Mouse (Mus musculus): ENCODE measurements around the gene Epb41. TPM values are rescaled to one million over a fixed set of nuclear protein-coding genes. Genes with fewer than 3 reads are reported as not detected.
A peak's percentile ranks its signal among the peaks of the same experiment; 100 is the strongest.

The Epb41 gene
- total RNA-seq, 1 experiment from 2014 or later = 98.1 TPM

DNA sequence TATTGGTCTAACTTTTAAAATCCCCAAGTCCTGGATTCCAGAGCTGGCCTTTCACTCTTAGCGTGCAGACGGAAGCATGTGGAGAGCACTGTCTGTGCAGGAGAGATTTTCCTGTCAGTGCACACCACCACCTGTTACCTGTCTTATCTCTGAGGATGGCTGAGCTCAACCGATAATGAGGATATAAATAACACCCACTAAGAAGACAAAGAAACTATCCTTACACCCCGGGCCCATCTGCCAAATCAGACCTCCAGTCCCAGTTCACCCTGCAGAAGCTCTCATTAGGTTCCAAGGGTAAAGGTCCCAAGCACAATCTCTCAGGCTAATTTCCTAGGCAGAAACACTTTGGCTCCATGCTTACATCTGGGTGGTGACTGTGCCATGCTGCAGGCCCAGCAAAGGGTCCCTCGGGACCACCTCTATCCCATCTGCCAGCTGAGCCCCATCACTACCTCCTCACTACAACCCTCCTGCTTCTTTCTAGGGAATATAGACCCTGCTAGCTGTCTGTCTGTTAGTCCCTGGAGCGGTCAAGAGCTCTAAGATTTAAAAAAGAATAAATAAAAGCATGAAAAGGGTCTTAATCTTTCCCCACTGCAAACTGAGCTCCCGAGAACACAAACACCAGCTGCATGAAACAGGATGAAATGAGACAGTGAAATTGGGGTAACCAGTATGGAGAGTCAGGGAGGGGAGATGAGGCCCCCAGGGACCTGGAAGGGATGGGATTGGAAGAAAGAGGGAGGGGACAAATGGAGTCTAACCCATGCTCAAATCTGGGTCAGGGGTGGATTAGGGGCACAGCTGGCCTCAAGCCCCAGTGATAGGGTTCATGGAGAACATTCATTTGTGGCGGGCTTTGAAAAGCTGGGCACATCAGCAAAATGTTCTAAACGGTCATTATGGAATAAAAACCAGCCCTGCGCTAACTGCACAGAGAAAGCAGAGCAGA, 23.5 kb downstream of the Epb41 start:
- no peak for ATAC-seq (replicated peaks; ENCODE audit: insufficient number of reproducible peaks, low FRiP score, low TSS enrichment, poor library complexity, severe bottlenecking)

DNA sequence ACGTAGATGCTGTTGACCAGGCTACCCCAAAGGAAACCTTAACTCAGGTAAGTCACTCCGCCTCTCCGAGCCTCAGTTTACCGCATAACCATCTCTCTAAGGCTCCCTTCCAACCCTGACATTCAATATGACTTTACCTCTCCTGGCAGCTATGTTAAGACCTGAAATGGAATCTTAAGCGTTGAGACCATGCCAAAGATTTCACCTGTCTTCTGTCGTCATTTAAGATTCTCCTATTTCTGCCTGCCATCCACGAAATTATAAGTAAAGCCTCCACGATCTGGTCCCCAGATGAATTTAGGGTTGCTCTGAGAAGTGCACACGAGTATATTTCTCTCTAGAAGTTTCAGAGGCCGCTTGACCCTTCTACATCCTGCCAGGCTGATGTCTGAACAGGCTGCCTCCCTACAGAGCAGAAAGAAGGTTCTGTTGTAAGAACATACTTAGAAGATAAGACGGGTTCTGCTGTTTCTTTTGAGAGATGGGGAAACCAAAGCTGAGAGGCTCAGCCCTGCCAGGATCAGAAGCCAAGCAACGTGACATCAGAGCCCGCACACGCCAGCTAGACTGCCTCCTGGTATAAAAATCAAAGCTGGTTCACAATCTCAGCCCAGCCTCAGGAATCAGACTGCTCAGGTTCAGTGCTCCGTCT, 25.4 kb downstream of the Epb41 start:
- no peak for ATAC-seq (replicated peaks; ENCODE audit: insufficient number of reproducible peaks, low FRiP score, low TSS enrichment, poor library complexity, severe bottlenecking)

DNA sequence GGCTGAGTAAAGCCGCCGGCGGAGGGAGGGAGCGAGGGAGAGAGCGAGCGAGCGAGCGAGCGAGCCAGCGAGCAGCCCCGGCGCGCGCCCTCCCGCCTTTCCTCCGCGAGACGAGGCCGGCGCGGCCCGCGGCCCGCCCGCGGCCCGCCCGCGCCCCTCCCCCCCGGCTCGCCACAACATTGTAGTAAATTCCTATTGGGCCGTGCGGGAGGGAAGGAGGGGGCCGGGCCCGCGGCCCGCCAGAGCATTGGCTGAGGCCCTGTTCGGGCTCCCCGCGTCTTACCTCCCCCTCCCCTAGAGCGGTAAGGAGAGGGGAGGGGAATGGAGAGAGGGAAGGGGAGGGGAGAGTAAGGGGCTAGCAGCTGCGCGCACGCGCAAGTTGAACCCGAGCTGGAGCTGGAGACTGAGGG, 26.1 kb downstream of the Epb41 start:
- ATAC-seq (replicated peaks; ENCODE audit: insufficient number of reproducible peaks, low FRiP score, low TSS enrichment, poor library complexity, severe bottlenecking) = peak; percentile 94

DNA sequence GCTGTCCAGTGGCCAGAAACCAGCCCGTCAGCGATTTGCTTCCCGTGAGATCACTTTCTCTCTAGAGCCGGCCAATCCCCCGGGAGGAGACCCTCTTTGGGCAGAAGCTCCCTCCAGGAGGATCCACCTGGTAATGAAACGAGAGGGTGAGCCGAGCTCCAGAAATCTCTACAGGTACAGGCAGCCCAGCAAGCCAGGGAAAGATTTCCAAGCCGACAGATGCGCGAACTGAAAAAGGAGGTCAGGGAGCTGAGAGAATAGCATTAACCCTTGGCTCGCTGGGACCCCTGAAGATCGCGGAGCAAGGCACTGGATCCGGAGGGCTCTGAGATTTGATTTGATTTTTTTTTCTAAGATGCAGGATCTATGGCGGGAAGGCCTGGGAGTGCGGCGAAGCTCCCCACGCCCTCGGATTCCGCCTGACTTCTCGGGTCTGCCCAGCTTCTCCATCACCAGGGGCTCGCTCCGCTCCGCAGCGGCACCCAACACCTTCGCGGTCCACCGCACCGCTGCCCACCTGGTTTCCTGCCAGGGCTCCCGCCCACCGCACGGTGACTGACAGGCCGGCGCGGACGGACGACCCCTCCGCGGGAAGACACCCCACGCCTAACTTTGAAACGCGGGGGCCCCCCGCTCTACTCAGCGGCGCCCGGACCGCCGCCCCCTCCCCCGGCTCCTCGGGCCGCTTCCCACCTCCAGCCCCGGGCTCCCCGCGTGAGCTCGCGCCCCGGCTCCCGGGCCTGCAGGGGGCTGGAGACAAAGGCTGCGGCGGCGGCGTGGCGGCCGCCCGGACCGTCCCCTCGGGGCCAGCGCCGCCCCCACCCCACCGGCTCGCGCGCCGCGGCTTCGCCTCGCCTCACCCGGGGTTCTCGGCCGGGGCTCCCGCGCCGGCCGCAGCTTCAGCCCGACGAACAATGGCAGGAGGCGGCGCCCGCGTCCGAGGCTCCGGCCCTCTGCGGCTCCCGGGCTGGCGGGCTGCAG, 26.8 kb downstream of the Epb41 start:
- no peak for ATAC-seq (replicated peaks; ENCODE audit: insufficient number of reproducible peaks, low FRiP score, low TSS enrichment, poor library complexity, severe bottlenecking)

DNA sequence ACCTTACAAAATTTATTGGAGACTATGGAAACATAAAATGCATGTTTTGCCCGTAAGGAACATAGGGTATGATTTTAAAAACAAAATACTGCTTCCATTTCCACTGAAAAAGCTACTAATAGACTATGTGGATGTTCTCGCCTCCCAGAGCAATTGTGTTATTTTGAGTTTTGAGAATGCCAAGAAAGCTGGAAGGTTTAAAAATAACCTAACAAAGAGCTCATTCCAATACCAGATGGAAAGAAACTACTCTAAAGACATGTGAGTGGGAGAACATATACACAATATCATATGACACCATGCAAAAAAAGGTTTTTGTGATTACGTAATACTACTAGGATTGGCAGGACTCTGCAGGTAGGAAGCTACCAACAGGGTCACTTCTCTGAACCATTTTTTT, 31.4 kb downstream of the Epb41 start:
- no peak for ATAC-seq (replicated peaks; ENCODE audit: insufficient number of reproducible peaks, low FRiP score, low TSS enrichment, poor library complexity, severe bottlenecking)

DNA sequence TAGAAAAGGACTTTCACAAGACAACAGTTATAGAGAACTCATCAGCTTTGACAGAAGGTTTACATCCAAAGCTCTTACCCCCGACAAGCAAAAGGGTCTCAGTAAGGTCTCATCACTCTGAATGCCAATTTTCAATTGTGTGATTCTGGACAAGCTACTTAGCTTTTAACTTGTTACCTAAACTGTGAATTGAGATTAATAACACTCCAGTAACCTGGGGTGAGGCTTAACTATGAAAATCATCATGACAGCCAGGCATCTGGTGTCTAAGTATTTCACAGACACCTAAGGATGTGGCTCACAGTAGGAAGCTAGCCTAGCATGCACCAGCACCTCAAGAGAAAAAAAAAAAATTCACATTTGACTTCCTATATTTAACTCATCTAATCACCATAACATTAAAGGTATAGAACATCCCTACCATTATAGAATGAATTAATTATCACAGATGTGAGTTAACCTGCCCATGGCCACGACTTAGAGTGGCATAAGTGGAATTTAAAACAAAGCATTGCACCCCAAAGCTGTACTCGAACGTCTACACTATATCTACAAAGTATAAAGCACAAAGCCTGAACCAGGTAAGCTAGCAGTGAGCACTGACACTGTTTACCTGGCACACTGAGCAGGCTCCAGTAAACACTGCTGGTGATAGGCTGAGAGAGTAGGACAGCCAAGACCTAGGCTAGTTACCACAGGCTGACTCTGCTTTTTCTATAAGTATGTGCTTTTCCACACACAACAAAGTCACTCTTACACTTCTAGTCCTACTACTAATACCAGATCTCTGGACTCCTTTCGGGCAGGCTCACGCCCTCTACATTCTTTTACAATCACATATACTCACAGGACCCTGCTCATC, 33.4 kb downstream of the Epb41 start:
- ATAC-seq (replicated peaks; ENCODE audit: insufficient number of reproducible peaks, low FRiP score, low TSS enrichment, poor library complexity, severe bottlenecking) = no peak

DNA sequence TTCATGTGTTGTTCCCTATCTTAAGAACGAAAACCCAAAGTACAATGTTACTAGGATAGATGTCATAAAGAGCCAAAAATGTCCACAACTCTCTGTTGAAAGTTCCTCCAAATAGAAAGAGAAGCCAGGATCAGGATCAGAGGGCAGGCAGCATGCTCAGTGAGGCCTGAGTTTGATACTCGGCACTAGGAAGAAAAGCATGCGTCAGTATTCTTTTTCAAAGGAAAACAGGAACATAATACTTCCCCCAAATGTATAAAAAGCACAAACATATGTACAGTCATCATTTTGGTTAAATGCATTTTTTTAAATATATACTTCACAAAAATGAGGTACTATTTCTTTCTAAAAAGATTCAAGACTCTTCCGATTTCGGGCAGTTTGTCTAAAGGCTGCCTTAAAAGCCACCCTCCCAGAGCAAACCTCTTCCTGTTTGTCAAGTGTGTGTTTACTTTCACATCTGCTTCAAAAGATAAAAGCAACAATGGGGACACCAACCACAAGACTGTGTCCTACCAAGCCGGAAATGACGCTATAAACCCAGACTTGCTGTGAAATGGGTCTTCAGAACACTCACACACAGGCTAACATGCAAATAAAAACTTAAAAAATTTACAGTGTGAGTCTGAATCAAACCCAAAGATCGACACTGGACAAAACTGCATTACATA, 35.0 kb downstream of the Epb41 start:
- peak; percentile 95 for ATAC-seq (replicated peaks; ENCODE audit: insufficient number of reproducible peaks, low FRiP score, low TSS enrichment, poor library complexity, severe bottlenecking)

DNA sequence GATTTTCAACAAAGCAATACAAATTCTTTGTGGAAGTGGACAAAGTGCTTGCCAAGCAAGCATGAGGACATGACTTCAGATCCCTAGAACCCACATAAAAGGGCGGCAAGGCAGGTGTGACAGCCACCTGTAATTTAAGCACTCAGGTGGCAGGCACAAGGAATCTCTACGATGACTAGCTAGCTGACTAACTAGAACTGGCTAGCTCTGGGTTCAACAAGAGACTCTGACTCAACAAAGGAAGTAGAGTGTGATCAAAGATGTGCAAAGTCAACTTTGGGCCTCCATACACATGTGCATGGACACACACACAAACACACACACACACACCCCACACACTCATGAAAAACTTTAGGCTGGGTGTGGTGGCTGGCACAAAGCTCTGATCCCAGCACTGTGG, 35.6 kb downstream of the Epb41 start:
- ATAC-seq (replicated peaks; ENCODE audit: insufficient number of reproducible peaks, low FRiP score, low TSS enrichment, poor library complexity, severe bottlenecking) = peak; percentile 15; the same call in 1 of the 2 replicates

DNA sequence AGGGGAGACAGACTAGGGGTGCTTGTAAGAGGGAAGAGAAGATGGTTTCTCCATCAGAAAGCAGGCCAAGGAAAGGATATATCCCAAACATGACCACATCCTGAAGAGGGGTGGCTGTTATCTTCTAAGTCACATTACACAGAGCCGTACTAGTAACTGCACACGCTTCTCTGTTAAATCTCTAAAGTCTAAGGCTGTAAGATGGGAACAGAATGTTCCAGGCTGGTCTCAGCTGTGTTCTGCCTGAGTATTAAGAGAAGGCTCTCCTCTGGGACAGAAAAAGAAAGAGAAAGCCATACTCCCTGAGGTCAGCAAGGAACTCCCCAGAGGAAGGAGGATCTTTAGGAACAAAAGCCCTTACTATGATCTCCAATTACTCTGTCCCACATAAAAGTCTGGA, 36.3 kb downstream of the Epb41 start:
- ATAC-seq (replicated peaks; ENCODE audit: insufficient number of reproducible peaks, low FRiP score, low TSS enrichment, poor library complexity, severe bottlenecking) = no peak

DNA sequence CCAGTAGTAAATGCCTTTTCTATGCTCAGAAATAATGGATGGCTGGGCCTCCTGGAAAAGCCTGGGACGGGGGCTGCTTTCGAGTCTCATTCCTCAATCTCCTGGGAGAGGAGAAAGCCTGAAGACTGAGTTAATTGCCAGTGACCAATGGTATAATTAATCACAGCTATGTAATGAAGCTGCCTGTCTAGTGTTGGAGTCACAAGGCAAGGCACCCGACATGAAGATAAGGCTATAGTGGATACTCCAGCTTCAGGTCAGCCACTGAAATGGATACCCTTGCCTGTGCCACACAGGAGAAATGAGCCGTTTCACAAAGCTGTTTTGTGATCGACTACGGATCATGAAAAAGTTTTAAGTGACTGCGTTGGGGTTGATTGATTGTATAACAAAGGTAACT, 37.1 kb downstream of the Epb41 start:
- ATAC-seq (replicated peaks; ENCODE audit: insufficient number of reproducible peaks, low FRiP score, low TSS enrichment, poor library complexity, severe bottlenecking) = no peak

DNA sequence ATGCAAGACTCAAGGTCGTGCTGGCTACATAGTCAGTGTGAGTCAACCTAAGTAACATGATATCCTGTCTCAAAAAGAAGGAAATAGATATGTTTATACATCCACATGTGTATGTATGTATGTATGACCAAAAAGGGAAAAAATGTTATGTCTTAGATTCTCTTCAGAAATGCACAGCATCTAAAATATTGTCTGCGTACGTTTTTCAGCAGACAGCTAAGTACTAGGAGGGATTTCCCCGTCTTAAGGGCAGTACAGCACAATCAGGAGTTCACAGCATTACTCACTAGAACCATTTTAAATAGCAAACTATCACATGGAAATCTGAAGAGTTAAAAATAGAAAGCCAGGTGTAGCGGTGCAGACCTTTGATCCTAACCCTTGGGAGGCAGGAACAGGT, 38.0 kb downstream of the Epb41 start:
- no peak for ATAC-seq (replicated peaks; ENCODE audit: insufficient number of reproducible peaks, low FRiP score, low TSS enrichment, poor library complexity, severe bottlenecking)

DNA sequence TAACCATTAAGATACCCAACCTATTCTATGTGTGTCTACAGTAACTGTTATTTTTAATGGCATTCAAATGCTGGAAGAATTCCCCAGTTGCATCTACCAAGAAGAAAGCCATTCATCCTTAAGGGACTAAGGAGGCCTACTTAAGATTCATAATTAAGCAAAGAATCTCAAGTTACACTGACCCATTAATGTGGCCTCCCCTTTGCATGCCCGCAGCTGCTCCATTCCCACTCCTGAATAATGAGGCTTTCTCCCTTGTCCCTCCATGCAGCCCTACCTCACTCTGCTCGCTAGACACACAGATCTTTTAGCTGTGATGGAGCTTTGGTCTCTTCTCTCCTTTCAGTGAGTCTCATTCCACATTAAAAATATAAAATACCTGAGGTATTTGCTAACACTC, 40.9 kb downstream of the Epb41 start:
- no peak for ATAC-seq (replicated peaks; ENCODE audit: insufficient number of reproducible peaks, low FRiP score, low TSS enrichment, poor library complexity, severe bottlenecking)

DNA sequence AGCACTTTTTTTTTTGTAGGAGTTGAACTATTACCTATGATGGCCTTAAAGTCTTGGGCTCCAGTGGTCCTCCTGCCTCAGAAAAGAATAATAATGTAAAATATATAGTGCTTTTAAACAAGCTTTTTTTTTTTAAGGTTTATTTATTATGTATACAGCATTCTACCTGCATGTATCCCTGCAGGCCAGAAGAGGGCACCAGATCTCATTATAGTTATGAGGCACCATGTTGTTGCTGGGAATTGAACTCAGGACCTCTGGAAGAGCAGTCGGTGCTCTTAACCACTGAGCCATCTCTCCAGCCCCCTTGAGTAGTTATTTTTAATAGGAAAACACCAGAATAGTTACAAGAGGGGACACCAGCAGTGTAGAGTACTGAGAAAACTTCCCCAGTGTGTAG, 41.9 kb downstream of the Epb41 start:
- ATAC-seq (replicated peaks; ENCODE audit: insufficient number of reproducible peaks, low FRiP score, low TSS enrichment, poor library complexity, severe bottlenecking) = no peak

DNA sequence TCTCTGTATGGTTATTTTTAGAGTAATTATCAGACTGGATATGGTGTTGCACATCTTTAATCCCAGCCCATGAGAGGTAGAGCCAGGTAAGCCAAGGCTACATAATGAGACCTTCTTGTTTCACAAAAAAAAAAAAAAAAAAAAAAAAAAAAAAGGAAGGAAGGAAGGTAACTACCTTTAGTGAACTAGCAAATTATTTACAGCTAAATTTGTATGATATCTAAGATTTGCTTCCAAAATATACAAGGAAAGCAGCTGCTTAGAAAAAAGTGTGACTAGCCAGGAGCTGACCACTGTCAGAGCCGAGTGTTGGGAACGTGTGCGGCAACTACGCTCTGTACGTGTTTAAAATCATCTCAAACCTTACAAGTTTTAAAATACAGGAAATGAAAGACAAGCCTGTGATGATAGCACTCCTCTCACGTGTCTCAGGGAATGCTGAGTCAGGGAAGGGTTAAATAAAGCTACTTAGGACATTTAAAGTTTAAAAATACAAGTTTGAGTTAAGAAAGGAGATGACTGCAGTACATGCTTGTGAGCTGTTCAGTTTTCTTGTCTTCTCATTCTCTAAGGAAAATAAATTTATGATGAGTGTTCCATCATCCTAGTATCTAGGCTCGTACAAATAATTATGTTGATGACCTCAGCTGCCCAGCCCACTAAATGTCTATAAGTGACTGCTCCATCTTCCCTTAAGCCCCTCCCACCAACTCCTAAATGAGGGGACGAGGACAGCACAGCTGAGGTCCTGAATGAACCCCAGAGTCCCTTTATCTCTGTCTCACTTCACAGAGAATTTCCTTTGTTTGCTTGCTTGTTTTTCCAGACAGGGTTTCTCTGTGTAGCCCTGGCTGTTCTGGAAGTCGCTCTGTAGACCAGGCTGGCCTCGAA, 45.0 kb downstream of the Epb41 start:
- ATAC-seq (replicated peaks; ENCODE audit: insufficient number of reproducible peaks, low FRiP score, low TSS enrichment, poor library complexity, severe bottlenecking) = no peak

DNA sequence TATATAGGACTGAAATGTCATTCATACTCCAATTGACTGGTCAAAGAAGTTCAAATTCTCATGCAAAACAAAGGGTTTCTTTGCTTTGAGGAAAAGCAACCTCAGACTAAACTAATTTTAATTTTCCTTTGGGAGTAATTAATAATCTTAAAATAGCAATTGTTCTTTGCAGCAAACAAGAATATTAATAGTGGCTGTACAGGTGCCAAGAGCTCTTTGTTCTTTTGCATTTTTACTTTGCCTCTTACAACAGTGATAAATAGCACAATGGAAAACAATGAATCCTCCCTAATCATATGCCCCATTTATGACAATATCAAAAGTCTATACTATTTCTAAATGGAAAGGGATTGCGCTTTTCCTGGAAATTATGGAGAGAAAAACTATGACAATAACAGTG, 47.3 kb downstream of the Epb41 start:
- no peak for ATAC-seq (replicated peaks; ENCODE audit: insufficient number of reproducible peaks, low FRiP score, low TSS enrichment, poor library complexity, severe bottlenecking)

DNA sequence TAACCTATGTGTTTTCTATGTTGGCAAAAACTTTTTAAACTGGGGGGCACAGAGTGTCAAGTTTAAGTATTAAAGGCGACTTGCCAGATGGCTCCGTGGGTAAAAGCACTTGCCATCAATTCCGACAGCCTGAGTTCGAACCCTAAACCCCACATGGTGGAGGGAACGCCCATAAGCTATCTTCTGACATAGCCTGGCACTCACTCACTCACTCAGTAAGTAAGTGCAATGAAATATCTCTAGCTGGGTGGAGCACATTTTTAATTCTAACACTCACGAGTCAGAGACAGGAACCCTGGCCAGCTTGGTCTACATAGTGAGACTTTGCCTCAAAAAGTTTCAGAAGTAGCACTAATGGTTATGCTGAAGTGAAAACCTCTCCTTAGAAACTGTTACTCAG, 48.0 kb downstream of the Epb41 start:
- no peak for ATAC-seq (replicated peaks; ENCODE audit: insufficient number of reproducible peaks, low FRiP score, low TSS enrichment, poor library complexity, severe bottlenecking)
